Mouse (Mus musculus): Measurements from ENCODE around the gene Zfp740. TPM values are rescaled to one million over a fixed set of nuclear protein-coding genes. Genes with fewer than 3 reads are reported as not detected.

Zfp740 gene
- polyA plus RNA-seq, 1 experiment from 2014 or later, result 11.6 TPM

GRCm38 (mm10) chr15:102238543-102239259 is 35.7 kb downstream of the Zfp740 start:
- no peak for TF ChIP-seq EP300 (IDR thresholded peaks at IDR 0.05; ENCODE audit: low read depth)
- TF ChIP-seq CTCF (IDR thresholded peaks at IDR 0.05; ENCODE audit: low read depth), result no peak
- H3K4me1 ChIP-seq (ENCODE audit: insufficient read depth), result peaks cover 34% of the 10 kb centered on the region
- no peaks in the 10 kb centered on the region for H3K27me3 ChIP-seq (ENCODE audit: insufficient read depth, low read length)
- H3K9me3 ChIP-seq (ENCODE audit: low read length), result no peaks in the 10 kb centered on the region
- 80% methylated on average over 14 of the region's 14 CpGs for WGBS (ENCODE audit: insufficient replicate concordance)
- no peak overlapping the region for H3K27ac ChIP-seq (ENCODE audit: low read depth)
- no peak overlapping the region for H3K4me2 ChIP-seq (ENCODE audit: low read depth, low read length)
- H3K36me3 ChIP-seq (replicated peaks; ENCODE audit: insufficient read depth, low read length), result no peaks in the 10 kb centered on the region
- no peak overlapping the region for H3K4me3 ChIP-seq (ENCODE audit: low read depth, low read length)
- no peak overlapping the region for H3K9ac ChIP-seq (replicated peaks)
- DNase-seq (no peak), ATAC-seq (no peak)

GRCm38 (mm10) chr15:102239260-102239590 is 36.2 kb downstream of the Zfp740 start:
- no peak overlapping the region for H3K4me2 ChIP-seq (ENCODE audit: low read depth, low read length)
- H3K4me3 ChIP-seq (ENCODE audit: low read depth, low read length), result no peak overlapping the region
- H3K9me3 ChIP-seq (ENCODE audit: low read length), result no peaks in the 10 kb centered on the region
- ATAC-seq (peak; percentile 37; the same call in 1 of the 2 replicates), DNase-seq (peak; percentile 86)
- H3K36me3 ChIP-seq (replicated peaks; ENCODE audit: insufficient read depth, low read length), result no peaks in the 10 kb centered on the region
- no peak overlapping the region for H3K9ac ChIP-seq (replicated peaks)
- peak; percentile 92 for TF ChIP-seq CTCF (IDR thresholded peaks at IDR 0.05; ENCODE audit: low read depth)
- TF ChIP-seq EP300 (IDR thresholded peaks at IDR 0.05; ENCODE audit: low read depth), result no peak
- WGBS (ENCODE audit: insufficient replicate concordance), result 9% methylated on average over 9 of the region's 9 CpGs
- 0 out of 2 replicates have a peak, but pooled peaks cover 1% of the 10 kb centered on the region for H3K27me3 ChIP-seq (ENCODE audit: insufficient read depth, low read length)
- peaks cover 35% of the 10 kb centered on the region for H3K4me1 ChIP-seq (ENCODE audit: insufficient read depth)
- H3K27ac ChIP-seq (ENCODE audit: low read depth), result no peak overlapping the region

GRCm38 (mm10) chr15:102239851-102240250 is 36.8 kb downstream of the Zfp740 start:
- no peak for TF ChIP-seq CTCF (IDR thresholded peaks at IDR 0.05; ENCODE audit: low read depth)
- TF ChIP-seq EP300 (IDR thresholded peaks at IDR 0.05; ENCODE audit: low read depth), result no peak

GRCm38 (mm10) chr15:102240607-102241006 is 37.6 kb downstream of the Zfp740 start:
- H3K9ac ChIP-seq (replicated peaks), result no peak overlapping the region

More at GRCm38 (mm10) chr15:102239851-102240250, 36.8 kb downstream of the Zfp740 start:
- Histone ChIP-seq H3K4me3 (ENCODE audit: low read depth, low read length) (no peak overlapping the region), H3K4me1 (ENCODE audit: insufficient read depth) (peaks cover 30% of the 10 kb centered on the region), H3K9ac (replicated peaks) (no peak overlapping the region), H3K36me3 (replicated peaks; ENCODE audit: insufficient read depth, low read length) (no peaks in the 10 kb centered on the region), H3K27me3 (ENCODE audit: insufficient read depth, low read length) (peaks cover 5% of the 10 kb centered on the region; the same call in 1 of the 2 replicates), H3K4me2 (ENCODE audit: low read depth, low read length) (no peak overlapping the region), H3K27ac (ENCODE audit: low read depth) (no peak overlapping the region), H3K9me3 (ENCODE audit: low read length) (no peaks in the 10 kb centered on the region)
- DNase-seq (no peak), ATAC-seq (no peak)
- WGBS (ENCODE audit: insufficient replicate concordance), result 66% methylated on average over 11 of the region's 11 CpGs

GRCm38 (mm10) chr15:102242404-102243228 is 39.6 kb downstream of the Zfp740 start:
- Histone ChIP-seq H3K9ac (replicated peaks) (0 out of 2 replicates have a peak overlapping the region, but pooled peaks have one; percentile 16), H3K9me3 (ENCODE audit: low read length) (no peaks in the 10 kb centered on the region)
- 55% methylated on average over 12 of the region's 12 CpGs for WGBS (ENCODE audit: insufficient replicate concordance)

More at GRCm38 (mm10) chr15:102240607-102241006, 37.6 kb downstream of the Zfp740 start:
- Histone ChIP-seq H3K27me3 (ENCODE audit: insufficient read depth, low read length) (peaks cover 13% of the 10 kb centered on the region; the same call in 1 of the 2 replicates), H3K36me3 (replicated peaks; ENCODE audit: insufficient read depth, low read length) (no peaks in the 10 kb centered on the region), H3K27ac (ENCODE audit: low read depth) (no peak overlapping the region), H3K4me3 (ENCODE audit: low read depth, low read length) (no peak overlapping the region), H3K4me2 (ENCODE audit: low read depth, low read length) (no peak overlapping the region), H3K4me1 (ENCODE audit: insufficient read depth) (peaks cover 26% of the 10 kb centered on the region), H3K9me3 (ENCODE audit: low read length) (no peaks in the 10 kb centered on the region)
- DNase-seq (peak; percentile 43), ATAC-seq (peak; percentile 15; the same call in 1 of the 2 replicates)
- TF ChIP-seq CTCF (IDR thresholded peaks at IDR 0.05; ENCODE audit: low read depth) (no peak), EP300 (IDR thresholded peaks at IDR 0.05; ENCODE audit: low read depth) (no peak)
- WGBS (ENCODE audit: insufficient replicate concordance), result 80% methylated on average over 4 of the region's 4 CpGs

More at GRCm38 (mm10) chr15:102242404-102243228, 39.6 kb downstream of the Zfp740 start:
- ATAC-seq (no peak), DNase-seq (no peak)
- TF ChIP-seq CTCF (IDR thresholded peaks at IDR 0.05; ENCODE audit: low read depth) (no peak), EP300 (IDR thresholded peaks at IDR 0.05; ENCODE audit: low read depth) (no peak)
- no peaks in the 10 kb centered on the region for H3K36me3 ChIP-seq (replicated peaks; ENCODE audit: insufficient read depth, low read length)
- H3K4me2 ChIP-seq (ENCODE audit: low read depth, low read length), result peak overlapping the region; percentile 96
- H3K4me1 ChIP-seq (ENCODE audit: insufficient read depth), result peaks cover 27% of the 10 kb centered on the region
- no peak overlapping the region; the same call in 1 of the 2 replicates for H3K4me3 ChIP-seq (ENCODE audit: low read depth, low read length)
- H3K27ac ChIP-seq (ENCODE audit: low read depth), result 0 out of 2 replicates have a peak overlapping the region, but pooled peaks have one; percentile 72
- H3K27me3 ChIP-seq (ENCODE audit: insufficient read depth, low read length), result peaks cover 33% of the 10 kb centered on the region

Measured in liver, postnatal 0 days (tissue).